Mouse (Mus musculus) midbrain, embryonic 13.5 days (tissue): ENCODE data around the gene Spg7. TPM values are rescaled to one million over a fixed set of nuclear protein-coding genes. Genes with fewer than 3 reads are reported as not detected.

Experiments
- ATAC-seq: fragments of 200-750 bp; cut with Nextera tagmentation; 2 replicates; pipeline ENCODE4 v1.8.0; 2017; ENCODE audit warnings: mild to moderate bottlenecking, moderate TSS enrichment, moderate library complexity
- H3K27ac ChIP-seq: fragments of 300-500 bp; sonication (generic); 2 replicates; pipeline ENCODE4 v1.5.1; 2015; ENCODE audit warnings: inconsistent platforms, mild to moderate bottlenecking, moderate library complexity
- H3K27me3 ChIP-seq: fragments of 300-500 bp; sonication (generic); 2 replicates; pipeline ENCODE4 v1.6.1; 2015; ENCODE audit warnings: mild to moderate bottlenecking, inconsistent platforms
- H3K36me3 ChIP-seq: fragments of 300-500 bp; sonication (generic); 2 replicates; pipeline ENCODE4 v1.6.1; 2015; ENCODE audit warnings: mild to moderate bottlenecking, inconsistent platforms
- H3K4me1 ChIP-seq: fragments of 300-500 bp; sonication (generic); replicated peaks from 2 replicates; pipeline ENCODE4 v1.6.1; 2015; ENCODE audit warnings: inconsistent platforms
- H3K4me2 ChIP-seq: fragments of 300-500 bp; sonication (generic); replicated peaks from 2 replicates; pipeline ENCODE4 v1.6.1; 2015; ENCODE audit warnings: moderate library complexity, mild to moderate bottlenecking, inconsistent platforms
- H3K4me3 ChIP-seq: fragments of 300-500 bp; sonication (generic); replicated peaks from 2 replicates; pipeline ENCODE4 v1.5.1; 2015; ENCODE audit warnings: mild to moderate bottlenecking, inconsistent platforms
- H3K9ac ChIP-seq: fragments of 300-500 bp; sonication (generic); replicated peaks from 2 replicates; pipeline ENCODE4 v1.6.1; 2015; ENCODE audit warnings: mild to moderate bottlenecking, inconsistent platforms
- H3K9me3 ChIP-seq: fragments of 300-500 bp; sonication (generic); 2 replicates; pipeline ENCODE4 v1.6.1; 2016; ENCODE audit warnings: mild to moderate bottlenecking, inconsistent platforms
- WGBS: fragments of 180-500 bp; shearing (Covaris S2); methylation state at CpG from one replicate; pipeline ENCODE4 v1.1.7; 2015; 5-methylcytosine and 5-hydroxymethylcytosine counted together
- microRNA-seq: library from miRNA; unstranded; fragments of <30 nt; microRNA quantifications from one replicate; pipeline ENCODE4, GENCODE M21; 2016
- polyA plus RNA-seq: library from polyadenylated mRNA; unstranded; fragments of >200 nt; fragmentation: Nextera tagmentation; extraction: Ambion mirVana; gene quantifications from 2 replicates; pipeline ENCODE4 v1.2.1, GENCODE M21; 2015

Gene Spg7
- polyA plus RNA-seq, 1 experiment from 2014 or later = 52.0 TPM

- Histone ChIP-seq H3K27ac (no peak overlapping the region), H3K4me3 (no peak overlapping the region), H3K27me3 (no peaks in the 10 kb centered on the region), H3K9ac (no peak overlapping the region), H3K9me3 (no peaks in the 10 kb centered on the region), H3K4me2 (no peak overlapping the region), H3K4me1 (peaks cover 10% of the 10 kb centered on the region), H3K36me3 (no peaks in the 10 kb centered on the region)
- WGBS = 82% methylated on average over 14 of the region's 14 CpGs
- no peak for ATAC-seq
These were observed 79.2 kb downstream of the Spg7 start for GRCm38 (mm10) chr8:123141741-123142462.

GRCm38 (mm10) chr8:123145279-123145678 is 82.5 kb downstream of the Spg7 start:
- Histone ChIP-seq H3K9me3 (no peaks in the 10 kb centered on the region), H3K9ac (no peak overlapping the region), H3K27ac (no peak overlapping the region), H3K4me3 (no peak overlapping the region), H3K4me2 (no peak overlapping the region), H3K36me3 (no peaks in the 10 kb centered on the region), H3K27me3 (no peaks in the 10 kb centered on the region), H3K4me1 (no peaks in the 10 kb centered on the region)
- no peak for ATAC-seq
- 55% methylated on average over 6 of the region's 6 CpGs for WGBS

GRCm38 (mm10) chr8:123146390-123146789 is 83.6 kb downstream of the Spg7 start:
- H3K36me3 ChIP-seq = no peaks in the 10 kb centered on the region
- H3K27me3 ChIP-seq = no peaks in the 10 kb centered on the region
- no peak overlapping the region for H3K4me3 ChIP-seq
- no peak overlapping the region for H3K9ac ChIP-seq
- no peaks in the 10 kb centered on the region for H3K9me3 ChIP-seq
- no peak for ATAC-seq
- no peaks in the 10 kb centered on the region for H3K4me1 ChIP-seq
- WGBS = 84% methylated on average over 7 of the region's 7 CpGs
- no peak overlapping the region for H3K27ac ChIP-seq
- no peak overlapping the region for H3K4me2 ChIP-seq

Small RNA genes within 50 kb of the gene (microRNA-seq; reads per million reads assigned to microRNA genes)
- gene Mir7079 (not detected), gene Mir7080 (not detected)

Other genes starting within 250 kb of the Spg7 start
- 1.00 and 1.1 TPM in 2 replicates for gene Cdh15, start 215.0 kb upstream of the Spg7 start, polyA plus RNA-seq
- 32.3 and 34.4 TPM in 2 replicates for gene Ankrd11, start 20.7 kb upstream of the Spg7 start, polyA plus RNA-seq
- 776 and 798 TPM in 2 replicates for gene Rpl13, start 39.4 kb downstream of the Spg7 start, polyA plus RNA-seq
- gene Cpne7, start 54.4 kb downstream of the Spg7 start, polyA plus RNA-seq = 1.6 and 1.9 TPM in 2 replicates
- 0.77 and 1.0 TPM in 2 replicates for gene Sult5a1, start 95.4 kb downstream of the Spg7 start, polyA plus RNA-seq
- gene Dpep1, start 123.3 kb downstream of the Spg7 start, polyA plus RNA-seq = not detected in 2 replicates
- gene Chmp1a, start 149.8 kb downstream of the Spg7 start, polyA plus RNA-seq = 196 and 212 TPM in 2 replicates
- 6.5 and 7.2 TPM in 2 replicates for gene Spata33, start 149.9 kb downstream of the Spg7 start, polyA plus RNA-seq
- gene Cdk10, start 161.9 kb downstream of the Spg7 start, polyA plus RNA-seq = 48.3 and 48.7 TPM in 2 replicates
- 2.7 and 2.8 TPM in 2 replicates for gene Spata2l, start 173.3 kb downstream of the Spg7 start, polyA plus RNA-seq
- gene Zfp276, start 191.3 kb downstream of the Spg7 start, polyA plus RNA-seq = 23.6 and 26.3 TPM in 2 replicates
- gene Vps9d1, start 191.4 kb downstream of the Spg7 start, polyA plus RNA-seq = 51.5 and 53.4 TPM in 2 replicates